Mouse (Mus musculus) adrenal gland, adult (tissue): ENCODE measurements around the gene Borcs7.
"Not testable (repeated sequence)": the region's sequence is repeated elsewhere in the genome, so short reads cannot be mapped to it uniquely, and the experiment has no call there.

Source experiments
- DNase-seq, 2 experiments: peaks; one replicate each; pipeline ENCODE4 v3.0.0; 2022 to 2023; ENCODE audit warnings: low spot score in 1 of 2; ENCODE audit not compliant: inconsistent age in 2 of 2

Borcs7 gene

GRCm38 (mm10) chr19:46707296-46708151, 17.8 kb downstream of the Borcs7 start, which contains the start of gene As3mt:
As3mt (plus strand) TSS chr19:46707458.
- DNase-seq, result peak; percentile 88 to 95

GRCm38 (mm10) chr19:46710614-46711013, 20.9 kb downstream of the Borcs7 start:
- no peak for DNase-seq

- DNase-seq, result no peak
These were observed 24.5 kb downstream of the Borcs7 start for GRCm38 (mm10) chr19:46714234-46714633.

- peak; percentile 74 to 81 for DNase-seq
These were observed 25.3 kb downstream of the Borcs7 start for GRCm38 (mm10) chr19:46715016-46715415.

GRCm38 (mm10) chr19:46718150-46718549, 28.4 kb downstream of the Borcs7 start:
- DNase-seq, result peak; percentile 44 to 63

GRCm38 (mm10) chr19:46724411-46724810, 34.7 kb downstream of the Borcs7 start:
- no peak for DNase-seq

- peak in 1 of 2 experiments; percentile 59 for DNase-seq
These were observed 36.4 kb downstream of the Borcs7 start for GRCm38 (mm10) chr19:46726142-46726541.

GRCm38 (mm10) chr19:46727140-46727736, 37.5 kb downstream of the Borcs7 start:
- peak; percentile 61 to 77 for DNase-seq

GRCm38 (mm10) chr19:46727945-46728540, 38.3 kb downstream of the Borcs7 start:
- peak; percentile 44 to 74 for DNase-seq

- DNase-seq, result no peak
These were observed 39.2 kb downstream of the Borcs7 start for GRCm38 (mm10) chr19:46728909-46729308.

GRCm38 (mm10) chr19:46731351-46731750, 41.6 kb downstream of the Borcs7 start:
- DNase-seq, result no peak

GRCm38 (mm10) chr19:46732673-46733072, 43.0 kb downstream of the Borcs7 start:
- DNase-seq, result not testable (repeated sequence)

GRCm38 (mm10) chr19:46733626-46734025, 43.9 kb downstream of the Borcs7 start:
- no peak for DNase-seq

GRCm38 (mm10) chr19:46735241-46735640, 45.5 kb downstream of the Borcs7 start:
- no peak for DNase-seq

- peak in 1 of 2 experiments; percentile 49 for DNase-seq
These were observed 47.4 kb downstream of the Borcs7 start for GRCm38 (mm10) chr19:46737106-46737505.

GRCm38 (mm10) chr19:46740341-46741008, 50.8 kb downstream of the Borcs7 start:
- DNase-seq, result peak; percentile 53 to 90

GRCm38 (mm10) chr19:46741574-46741973, 51.9 kb downstream of the Borcs7 start:
- DNase-seq, result no peak

GRCm38 (mm10) chr19:46744681-46745080, 55.0 kb downstream of the Borcs7 start:
- no peak for DNase-seq

GRCm38 (mm10) chr19:46747799-46748198, 58.1 kb downstream of the Borcs7 start:
- DNase-seq, result no peak

GRCm38 (mm10) chr19:46752235-46752634, 62.5 kb downstream of the Borcs7 start:
- DNase-seq, result no peak
